Mouse (Mus musculus) MEL (cell line): Measurements from ENCODE around the gene Ecm1. TPM values are rescaled to one million over a fixed set of nuclear protein-coding genes. Genes with fewer than 3 reads are reported as not detected.

Experiments used
- DNase-seq: peaks from one replicate; pipeline ENCODE4 v3.0.0; 2011; ENCODE audit warnings: low read depth, low spot score
- H3K27ac ChIP-seq: 2 replicates; pipeline ENCODE4 v1.5.1; 2012; ENCODE audit warnings: low read depth, mild to moderate bottlenecking, control low read depth, low read length, moderate library complexity; ENCODE audit not compliant: control insufficient read depth
- H3K27me3 ChIP-seq, 2 experiments: fragments of 150-350 bp in 1 of 2; sonication (generic) in 1 of 2; 2 replicates each; pipeline ENCODE4 v1.6.1; 2012; ENCODE audit warnings: low read length in 2 of 2, mild to moderate bottlenecking in 2 of 2, improper control_type of control experiment in 1 of 2, moderate library complexity in 1 of 2; ENCODE audit not compliant: insufficient read depth in 2 of 2, control insufficient read depth in 1 of 2
- H3K36me3 ChIP-seq, 2 experiments: 2 replicates each; pipeline ENCODE4 v1.6.1; 2012 to 2014; ENCODE audit warnings: low read length in 2 of 2, improper control_type of control experiment in 1 of 2, inconsistent platforms in 1 of 2, mild to moderate bottlenecking in 1 of 2; ENCODE audit not compliant: insufficient read depth in 2 of 2, control insufficient read depth in 1 of 2
- H3K4me1 ChIP-seq, 2 experiments: fragments of 150-350 bp in 1 of 2; sonication (generic) in 1 of 2; 2 replicates each; pipeline ENCODE4 v1.6.1; 2012; ENCODE audit warnings: low read length in 2 of 2, improper control_type of control experiment in 1 of 2, mild to moderate bottlenecking in 1 of 2; ENCODE audit not compliant: insufficient read depth in 2 of 2, control insufficient read depth in 1 of 2
- H3K4me3 ChIP-seq, 2 experiments: fragments of 150-350 bp in 1 of 2; sonication (generic) in 1 of 2; 2 replicates each; pipeline ENCODE4 v1.5.1; 2012; ENCODE audit warnings: low read depth in 2 of 2, low read length in 2 of 2, mild to moderate bottlenecking in 2 of 2, moderate library complexity in 2 of 2, control low read depth in 1 of 2, improper control_type of control experiment in 1 of 2; ENCODE audit not compliant: control insufficient read depth in 1 of 2, insufficient read depth in 1 of 2
- H3K79me2 ChIP-seq: 2 replicates; pipeline ENCODE4 v1.6.1; 2012; ENCODE audit warnings: mild to moderate bottlenecking, low read length, moderate library complexity; ENCODE audit not compliant: control insufficient read depth, poor library complexity, insufficient read depth
- H3K9ac ChIP-seq: 2 replicates; pipeline ENCODE4 v1.6.1; 2012; ENCODE audit warnings: low read depth, mild to moderate bottlenecking, control low read depth, low read length, moderate library complexity; ENCODE audit not compliant: control insufficient read depth, poor library complexity, severe bottlenecking
- H3K9me3 ChIP-seq: fragments of 150-350 bp; sonication (generic); replicated peaks from 2 replicates; pipeline ENCODE4 v1.6.1; 2012; ENCODE audit warnings: mild to moderate bottlenecking, low read length, improper control_type of control experiment, moderate library complexity; ENCODE audit not compliant: insufficient read depth
- BHLHE40 ChIP-seq: IDR thresholded peaks from 2 replicates; pipeline ENCODE4 v1.6.1; 2012; ENCODE audit warnings: low read depth, mild to moderate bottlenecking, inconsistent platforms, low read length, improper control_type of control experiment, borderline replicate concordance
- CHD1 ChIP-seq: IDR thresholded peaks from 2 replicates; pipeline ENCODE4 v1.6.1; 2012; ENCODE audit warnings: low read depth, mild to moderate bottlenecking, inconsistent platforms, low read length, improper control_type of control experiment
- CHD2 ChIP-seq: IDR thresholded peaks from 2 replicates; pipeline ENCODE4 v1.6.1; 2011; ENCODE audit warnings: low read length, improper control_type of control experiment
- E2F4 ChIP-seq: IDR thresholded peaks from 2 replicates; pipeline ENCODE4 v1.6.1; 2011; ENCODE audit warnings: low read depth, low read length, improper control_type of control experiment, borderline replicate concordance
- EP300 ChIP-seq, 2 experiments: IDR thresholded peaks; 2 replicates each; pipeline ENCODE4 v1.6.1; 2011; ENCODE audit warnings: improper control_type of control experiment in 2 of 2, low read length in 2 of 2, low read depth in 1 of 2, mild to moderate bottlenecking in 1 of 2
- ETS1 ChIP-seq: IDR thresholded peaks from 2 replicates; pipeline ENCODE4 v1.6.1; 2012; ENCODE audit warnings: low read depth, mild to moderate bottlenecking, inconsistent platforms, low read length, improper control_type of control experiment, moderate library complexity
- MAFK ChIP-seq: IDR thresholded peaks from 2 replicates; pipeline ENCODE4 v1.6.1; 2011; ENCODE audit warnings: low read depth, mild to moderate bottlenecking, low read length, improper control_type of control experiment, borderline replicate concordance
- MAZ ChIP-seq: IDR thresholded peaks from 2 replicates; pipeline ENCODE4 v1.6.1; 2012; ENCODE audit warnings: low read depth, mild to moderate bottlenecking, inconsistent platforms, low read length, improper control_type of control experiment
- MEF2A ChIP-seq: IDR thresholded peaks from 2 replicates; pipeline ENCODE4 v1.6.1; 2014; ENCODE audit warnings: low read depth, mild to moderate bottlenecking, inconsistent platforms, low read length, improper control_type of control experiment; ENCODE audit not compliant: poor library complexity, insufficient replicate concordance, severe bottlenecking; ENCODE audit errors: extremely low read depth
- NELFE ChIP-seq: IDR thresholded peaks from 2 replicates; pipeline ENCODE4 v1.6.1; 2011; ENCODE audit warnings: low read depth, low read length, improper control_type of control experiment
- NRF1 ChIP-seq: IDR thresholded peaks from 2 replicates; pipeline ENCODE4 v1.6.1; 2014; ENCODE audit warnings: low read depth, mild to moderate bottlenecking, inconsistent platforms, low read length, improper control_type of control experiment, moderate library complexity; ENCODE audit not compliant: poor library complexity, insufficient read depth, severe bottlenecking
- POLR2AphosphoS5 ChIP-seq: IDR thresholded peaks from 2 replicates; pipeline ENCODE4 v1.6.1; 2012; ENCODE audit warnings: low read depth, borderline replicate concordance, mild to moderate bottlenecking, inconsistent platforms, low read length, moderate library complexity, mixed read lengths
- RCOR1 ChIP-seq: IDR thresholded peaks from 2 replicates; pipeline ENCODE4 v1.6.1; 2012; ENCODE audit warnings: low read depth, mild to moderate bottlenecking, inconsistent platforms, low read length, improper control_type of control experiment
- SMC3 ChIP-seq: IDR thresholded peaks from 2 replicates; pipeline ENCODE4 v1.6.1; 2011; ENCODE audit warnings: low read depth, low read length, improper control_type of control experiment
- TBP ChIP-seq: IDR thresholded peaks from 2 replicates; pipeline ENCODE4 v1.8.0; 2011; ENCODE audit warnings: low read depth, low read length, improper control_type of control experiment
- USF2 ChIP-seq, 2 experiments: IDR thresholded peaks; 2 replicates each; pipeline ENCODE4 v1.6.1; 2011 to 2012; ENCODE audit warnings: improper control_type of control experiment in 2 of 2, low read length in 2 of 2, borderline replicate concordance in 1 of 2, inconsistent platforms in 1 of 2, low read depth in 1 of 2, mild to moderate bottlenecking in 1 of 2; ENCODE audit not compliant: insufficient read depth in 1 of 2
- ZKSCAN1 ChIP-seq: IDR thresholded peaks from 2 replicates; pipeline ENCODE4 v1.6.1; 2012; ENCODE audit warnings: low read depth, mild to moderate bottlenecking, inconsistent platforms, low read length, improper control_type of control experiment, moderate library complexity
- ZNF384 ChIP-seq: IDR thresholded peaks from 2 replicates; pipeline ENCODE4 v1.6.1; 2012; ENCODE audit warnings: low read depth, mild to moderate bottlenecking, inconsistent platforms, low read length, improper control_type of control experiment
- polyA plus RNA-seq, 2 experiments: library from polyadenylated mRNA; stranded (reverse) in 1 of 2; unstranded in 1 of 2; fragments of >175 nt in 1 of 2; fragments of >200 nt in 1 of 2; gene quantifications; 2 replicates each; pipeline versions ENCODE4 v1.2.1 to v1.2.4; 2012; ENCODE audit warnings: low replicate concordance in 2 of 2, low read depth in 1 of 2; ENCODE audit not compliant: insufficient read length in 2 of 2, insufficient read depth in 1 of 2, missing spikeins in 1 of 2
- total RNA-seq: library from RNA; depleted of rRNA; stranded (reverse); fragments of 300-350 nt; gene quantifications from 2 replicates; pipeline ENCODE4 v1.2.3, GENCODE M21; 2012

Ecm1 gene
- total and polyA plus RNA-seq, 3 experiments, result 1.0 to 9.5 TPM; not detected in 1

- TF ChIP-seq BHLHE40 (no peak), CHD1 (no peak), CHD2 (no peak), NELFE (no peak)
Observed at GRCm38 (mm10) chr3:95731802-95732201, 7.6 kb downstream of the Ecm1 start (continued).

- Histone ChIP-seq H3K4me3 (no peak overlapping the region), H3K27ac (no peak overlapping the region), H3K79me2 (no peaks in the 10 kb centered on the region), H3K9ac (no peak overlapping the region), H3K27me3 (no peaks in the 10 kb centered on the region), H3K9me3 (no peaks in the 10 kb centered on the region), H3K4me1 (peaks cover 14 to 32% of the 10 kb centered on the region in 2 experiments), H3K36me3 (peaks cover 0 to 27% of the 10 kb centered on the region in 2 experiments; a peak in 2 of 4 replicates)
- DNase-seq, result no peak
- TF ChIP-seq MEF2A (no peak), NRF1 (no peak)
Observed at GRCm38 (mm10) chr3:95730431-95730830, 8.9 kb downstream of the Ecm1 start.

GRCm38 (mm10) chr3:95728906-95729305, 10.5 kb downstream of the Ecm1 start:
- H3K79me2 ChIP-seq, result no peaks in the 10 kb centered on the region
- no peaks in the 10 kb centered on the region for H3K9me3 ChIP-seq
- TF ChIP-seq MAFK (no peak), POLR2AphosphoS5 (no peak), ETS1 (no peak), E2F4 (no peak), SMC3 (no peak), EP300 (IDR thresholded peaks at IDR 0.05; ENCODE audit: low read depth in 1 of 2, low read length in 2 of 2) (no peak), ZNF384 (no peak), RCOR1 (no peak), MAZ (no peak), TBP (no peak), USF2 (IDR thresholded peaks at IDR 0.05; ENCODE audit: borderline replicate concordance in 1 of 2, insufficient read depth in 1 of 2, low read depth in 1 of 2, low read length in 2 of 2) (no peak), ZKSCAN1 (no peak)
- H3K4me3 ChIP-seq, result no peak overlapping the region
- peaks cover 14 to 24% of the 10 kb centered on the region in 2 experiments for H3K4me1 ChIP-seq
- H3K27ac ChIP-seq, result no peak overlapping the region
- DNase-seq, result no peak
- no peaks in the 10 kb centered on the region for H3K27me3 ChIP-seq
- H3K9ac ChIP-seq, result no peak overlapping the region
- peaks cover 0 to 22% of the 10 kb centered on the region in 2 experiments; a peak in 2 of 4 replicates for H3K36me3 ChIP-seq
